Mouse (Mus musculus) cerebellum, postnatal 14 days (tissue): ENCODE results near the gene Lzts3.
A peak's percentile ranks its signal among the peaks of the same experiment; 100 is the strongest.
"Not testable (repeated sequence)": the region's sequence is repeated elsewhere in the genome, so short reads cannot be mapped to it uniquely, and the experiment has no call there.

Experiments used
- DNase-seq, 2 experiments: peaks; one replicate each; pipeline ENCODE4 v3.0.0; 2021; ENCODE audit warnings: mixed read lengths in 2 of 2

Lzts3 gene

DNA sequence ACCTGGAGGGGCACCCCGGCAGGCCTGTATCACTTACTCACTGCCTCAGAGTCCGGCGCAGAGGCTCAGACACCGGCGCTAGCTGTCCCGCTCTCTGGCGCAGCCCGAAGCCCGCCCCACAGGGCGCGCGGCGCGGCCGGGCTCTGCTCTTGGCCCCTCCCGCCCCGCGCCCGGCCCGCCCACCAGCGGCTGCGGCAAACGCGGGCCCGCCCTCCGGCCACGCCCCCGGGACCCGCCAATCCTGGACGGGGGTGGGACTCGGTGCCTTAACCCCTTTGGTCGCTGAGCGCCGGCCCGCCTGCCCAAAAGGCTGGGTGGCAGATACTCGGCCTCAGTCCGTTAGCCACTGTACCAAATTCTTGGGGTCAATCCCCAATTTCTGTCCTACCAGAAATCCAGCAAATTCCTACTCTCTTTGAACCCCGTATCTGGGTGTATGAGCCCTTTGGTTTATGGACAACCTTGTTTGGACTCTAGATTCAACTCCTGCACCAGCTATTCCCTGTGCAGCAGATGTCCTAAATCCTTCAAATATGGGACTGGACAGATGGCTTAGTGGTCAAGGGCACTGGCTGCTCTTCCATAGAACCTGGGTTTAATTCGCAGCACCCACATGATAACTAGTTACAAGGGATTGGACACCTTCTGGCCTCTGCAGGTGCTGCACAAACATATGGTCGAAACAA, at the start of gene Lzts3:
Gene Lzts3 (minus strand): TSS at position 120 of the 686 bp plus-strand sequence.
- DNase-seq: peak; percentile 97

DNA sequence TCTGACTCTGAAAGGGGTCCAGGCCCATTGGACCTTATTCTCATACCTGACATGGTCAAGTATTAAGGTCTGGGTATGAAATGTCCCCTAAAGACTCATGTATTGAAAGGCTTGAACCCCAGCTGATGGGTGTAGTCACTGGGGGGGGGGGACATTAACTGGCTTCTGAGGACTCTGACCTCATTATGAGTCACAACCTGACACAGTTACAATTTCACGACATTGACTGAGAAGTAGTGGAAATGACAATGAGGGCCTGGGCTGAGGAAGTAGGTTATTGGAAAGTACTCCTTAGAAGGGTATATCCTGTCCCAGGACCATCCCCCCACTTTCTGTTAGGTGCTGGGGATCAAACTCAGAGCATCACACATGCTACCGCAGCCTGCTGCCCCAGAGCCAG, 46.4 kb upstream of the Lzts3 start:
- DNase-seq: no peak

DNA sequence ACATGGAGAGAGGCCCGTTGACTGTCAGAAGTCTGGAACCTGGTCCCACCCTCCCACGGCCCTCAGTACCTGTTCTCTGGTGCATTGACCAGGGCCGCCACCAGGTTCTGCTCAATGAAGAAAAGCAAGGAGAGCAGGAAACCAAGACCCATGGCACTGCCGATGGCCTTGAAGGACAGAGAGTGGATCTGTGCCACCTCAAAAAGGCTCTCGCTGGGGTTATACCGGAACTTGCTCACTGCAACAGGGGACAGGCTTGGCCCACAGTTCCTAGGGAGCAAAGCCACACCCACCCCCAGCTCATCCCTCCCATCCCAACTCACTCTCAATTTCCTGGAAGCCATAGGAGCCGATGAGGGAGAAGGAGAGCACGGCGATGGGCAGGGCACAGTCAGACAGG, 42.8 kb upstream of the Lzts3 start:
- no peak for DNase-seq

DNA sequence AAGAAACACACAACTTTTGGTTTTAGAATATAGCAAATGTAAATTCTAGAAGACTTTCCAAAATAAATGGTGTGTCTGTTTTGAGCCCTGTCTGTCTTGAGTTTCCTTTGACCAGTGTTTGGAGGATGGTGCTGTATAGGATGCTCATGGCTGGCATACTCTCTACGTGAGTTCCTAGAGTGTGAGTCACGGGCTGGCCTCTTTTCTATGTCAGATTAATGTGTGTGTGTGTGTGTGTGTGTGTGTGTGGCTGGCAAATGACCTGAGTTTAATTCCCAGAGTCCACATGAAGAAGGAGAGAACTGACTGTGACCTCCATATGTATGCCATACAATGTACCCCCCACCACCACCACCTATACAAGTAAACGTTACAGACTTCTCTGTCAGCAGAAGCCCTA, 38.9 kb upstream of the Lzts3 start:
- DNase-seq: no peak

DNA sequence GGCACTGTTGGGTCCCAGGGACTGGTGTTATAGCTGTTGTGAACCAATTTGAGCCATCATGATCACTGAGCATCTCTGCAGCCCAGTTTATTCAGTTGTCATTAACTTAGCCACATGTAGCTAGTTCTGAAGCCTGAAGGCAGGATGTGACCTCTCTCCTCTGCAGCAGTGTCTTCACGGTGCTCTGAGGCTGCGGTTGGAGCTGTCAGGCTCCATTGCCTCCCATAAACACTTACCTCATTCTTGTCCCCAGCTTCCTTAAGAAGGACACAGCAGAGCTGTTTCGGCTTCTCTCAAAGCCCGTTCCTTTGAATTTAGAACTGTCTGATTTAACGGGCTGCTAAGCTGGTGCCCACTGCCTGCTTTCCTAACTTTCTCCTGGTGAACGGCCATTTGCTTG, 37.3 kb upstream of the Lzts3 start:
- no peak for DNase-seq

DNA sequence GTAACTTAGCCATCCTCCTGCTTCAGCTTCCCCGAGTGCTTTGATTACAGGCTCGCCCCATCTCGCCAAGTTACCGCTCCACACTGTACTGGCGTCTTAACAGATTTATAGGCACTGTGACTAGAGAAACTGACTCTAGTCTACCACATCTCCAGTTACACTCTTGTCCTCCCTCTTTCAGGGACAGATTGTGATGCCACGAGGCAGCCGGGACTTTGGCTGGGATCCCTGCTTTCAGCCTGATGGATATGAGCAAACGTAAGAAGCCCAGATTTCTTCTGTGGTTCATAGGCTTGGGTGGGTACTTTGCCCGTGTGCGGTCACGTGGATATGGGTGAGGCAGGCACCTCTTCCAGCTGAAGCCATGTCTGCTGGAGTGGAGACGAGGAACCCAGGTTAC, 36.6 kb upstream of the Lzts3 start:
- DNase-seq: no peak

DNA sequence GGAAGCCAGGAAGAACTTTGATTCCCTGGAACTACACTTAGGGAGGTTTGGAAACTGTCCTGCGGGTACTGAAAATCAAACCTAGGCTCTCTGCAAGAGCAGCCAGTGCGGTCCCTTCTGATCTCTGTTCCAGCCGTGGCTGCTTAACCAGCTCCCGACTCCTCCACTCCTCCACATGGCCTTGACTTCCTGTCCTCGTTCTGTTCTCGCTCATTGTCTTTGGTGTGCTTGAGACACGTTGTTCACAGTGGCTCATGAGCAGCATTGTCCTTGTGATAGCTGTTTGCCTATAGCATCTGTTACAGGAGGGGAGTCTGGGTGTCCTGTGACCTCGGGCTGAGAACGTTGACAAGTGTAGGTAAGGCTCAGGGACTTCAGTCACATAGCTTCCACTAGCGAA, 34.6 kb upstream of the Lzts3 start:
- no peak for DNase-seq

DNA sequence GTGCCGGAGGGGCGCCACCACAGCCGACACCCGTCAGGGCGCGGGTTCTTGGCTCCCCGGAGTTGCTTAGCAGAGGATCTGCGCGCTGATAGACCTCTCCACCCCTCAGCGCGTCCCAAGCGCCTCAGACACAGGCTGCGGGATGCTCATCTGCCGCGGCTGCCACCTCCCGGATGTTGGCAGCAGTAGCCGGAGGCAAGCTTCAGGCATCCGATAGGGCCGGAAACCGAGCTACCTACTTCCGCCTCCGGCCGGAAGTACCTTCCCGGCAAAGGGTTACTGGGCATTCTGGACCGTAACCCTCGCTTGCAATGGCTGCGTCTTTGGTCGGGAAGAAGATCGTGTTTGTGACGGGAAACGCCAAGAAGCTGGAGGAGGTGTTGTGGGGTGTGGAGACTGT, 25.0 kb upstream of the Lzts3 start, which contains the start of gene Itpa:
Gene Itpa (plus strand): TSS at position 52 of the 400 bp plus-strand sequence.
- peak; percentile 89 to 90 for DNase-seq

DNA sequence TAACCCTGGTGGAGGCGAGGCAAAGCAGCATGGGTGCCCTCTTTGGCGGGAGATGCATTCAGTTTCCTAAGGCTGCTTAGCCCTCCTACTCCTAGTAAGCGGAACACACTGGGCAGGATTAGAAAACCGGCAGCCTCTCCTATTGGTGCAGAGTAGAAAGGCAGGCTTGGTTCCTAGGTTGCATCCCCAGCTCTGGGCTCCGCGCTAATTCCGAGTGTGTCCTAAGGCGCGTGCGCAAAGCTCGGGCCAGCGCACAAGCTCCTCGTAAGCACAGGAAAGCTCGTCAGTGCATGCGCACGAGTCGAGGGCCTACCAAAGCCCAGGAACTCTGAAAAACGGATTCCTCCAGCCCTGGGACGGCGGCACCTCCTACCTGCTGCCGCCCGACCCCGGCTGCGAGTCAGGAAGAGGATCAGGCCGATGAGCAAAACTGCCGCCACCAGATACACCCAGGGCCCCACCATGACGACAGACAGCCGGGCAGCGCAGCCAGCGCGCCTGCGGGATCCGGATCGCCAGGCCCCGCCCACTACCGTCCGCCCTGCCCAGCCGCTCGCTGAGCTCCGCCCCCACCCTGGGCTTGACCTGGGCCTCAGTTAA, 21.6 kb upstream of the Lzts3 start, which contains the start of gene Ddrgk1:
Gene Ddrgk1 (minus strand): TSS at position 558 of the 600 bp plus-strand sequence.
- DNase-seq: peak; percentile 93 to 95

DNA sequence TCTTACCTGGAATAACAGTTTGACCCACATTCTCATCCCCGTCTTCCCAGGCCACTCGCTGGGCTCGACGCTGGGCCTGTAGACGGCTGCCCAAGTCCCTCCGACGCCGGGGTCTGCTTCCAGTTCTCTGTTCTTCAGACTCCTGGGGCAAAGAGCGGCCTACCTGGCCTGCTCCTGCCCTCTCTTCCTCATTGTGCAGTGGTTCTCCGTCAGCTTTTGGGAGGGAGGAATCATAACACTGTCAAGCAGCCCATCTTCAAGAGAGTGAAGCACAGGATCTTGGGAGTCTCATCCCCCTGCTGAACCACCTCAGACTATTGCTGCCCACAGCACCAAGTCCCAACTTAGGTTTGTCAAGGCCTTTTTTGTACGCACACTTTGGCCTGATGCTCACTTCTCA, 20.7 kb upstream of the Lzts3 start:
- DNase-seq: no peak

DNA sequence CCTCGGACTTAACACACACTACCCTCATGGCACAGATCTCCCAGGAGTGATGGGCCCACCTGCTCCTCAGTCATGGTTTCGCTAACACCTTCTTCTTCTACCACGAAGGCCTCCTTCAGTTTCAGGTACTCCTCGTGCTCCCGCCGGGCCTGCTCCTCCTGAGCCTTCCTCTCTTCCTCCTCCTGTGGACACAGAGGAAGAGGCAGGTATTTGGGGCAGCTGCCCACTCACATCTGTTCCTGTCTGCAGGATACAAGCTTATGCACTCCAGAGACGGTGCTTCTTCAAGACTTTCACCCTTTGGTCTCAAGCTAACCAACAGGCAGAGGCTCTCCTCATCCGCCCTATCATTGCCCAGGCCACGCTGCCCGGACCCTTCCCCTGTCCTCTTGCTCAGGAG, 15.9 kb upstream of the Lzts3 start:
- DNase-seq: no peak

DNA sequence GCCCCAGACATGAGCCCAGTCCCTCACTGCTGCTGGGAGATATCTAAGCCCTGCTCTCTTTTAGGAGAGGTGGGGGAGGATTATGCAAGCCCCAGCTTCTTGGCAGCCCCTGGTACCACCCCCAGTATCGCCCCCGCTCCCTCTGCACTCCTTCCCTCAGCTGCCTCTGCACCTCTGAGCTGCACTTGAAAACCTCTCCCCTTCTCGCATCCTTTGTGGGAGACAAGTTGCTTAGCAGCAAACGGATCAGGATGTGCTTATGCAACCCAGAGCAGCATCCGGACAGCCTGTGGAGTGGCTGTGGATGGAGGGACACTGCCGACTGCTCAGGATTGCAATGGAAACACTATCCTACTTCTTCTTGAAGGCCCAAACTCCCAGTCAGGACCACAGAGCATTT, 14.9 kb upstream of the Lzts3 start:
- DNase-seq: no peak

DNA sequence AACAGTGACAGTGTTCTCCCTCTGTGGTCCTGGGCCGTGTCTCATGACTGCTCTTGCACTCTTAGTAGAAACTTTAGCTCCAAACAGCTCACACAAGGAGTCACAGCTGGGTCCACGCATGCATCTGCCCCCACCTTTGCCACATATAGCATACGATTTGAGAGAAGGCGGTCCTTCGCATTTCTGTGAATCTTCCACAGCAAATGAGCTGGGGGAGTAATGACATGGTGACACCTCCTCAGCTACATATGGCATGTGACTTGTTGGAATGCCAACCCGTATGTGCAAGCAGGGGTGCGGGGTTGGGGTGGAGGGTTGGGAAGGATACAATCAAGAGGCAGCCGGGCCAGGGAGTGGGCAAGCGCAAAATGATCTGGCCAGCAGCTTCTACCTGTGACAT, 13.9 kb upstream of the Lzts3 start:
- no peak for DNase-seq

DNA sequence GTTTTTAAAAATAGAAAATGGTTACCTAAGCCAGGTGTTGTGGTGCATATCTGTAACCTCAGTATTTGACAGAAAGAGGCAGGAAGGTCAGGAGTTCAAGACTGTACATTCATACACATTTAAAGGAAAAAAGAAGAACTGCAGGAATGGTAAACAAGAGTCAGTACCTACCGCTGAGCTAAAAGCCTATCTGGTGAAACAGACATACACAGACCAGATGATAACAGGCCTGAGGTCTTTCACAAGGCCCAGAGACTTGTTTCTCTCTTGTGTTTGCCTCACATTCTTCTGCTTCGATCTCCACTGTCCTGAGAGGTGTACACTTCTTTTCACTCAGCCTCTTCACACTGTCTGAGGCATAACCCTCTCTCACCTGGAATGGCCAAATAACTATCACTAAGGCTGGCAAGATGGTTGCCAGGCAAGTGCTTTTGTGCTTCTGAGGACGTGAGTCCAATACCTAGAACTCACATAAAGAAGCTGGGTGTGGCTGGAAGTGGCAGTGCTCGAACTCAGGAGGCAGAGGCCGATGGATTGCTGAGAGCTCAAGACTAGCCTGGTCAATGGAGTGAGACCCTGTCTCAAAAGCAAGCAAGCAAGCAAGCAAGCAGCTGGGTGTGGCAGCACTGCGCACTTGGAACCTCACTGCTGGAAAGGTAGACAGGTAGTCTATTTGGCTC, 13.2 kb upstream of the Lzts3 start:
- no peak for DNase-seq

DNA sequence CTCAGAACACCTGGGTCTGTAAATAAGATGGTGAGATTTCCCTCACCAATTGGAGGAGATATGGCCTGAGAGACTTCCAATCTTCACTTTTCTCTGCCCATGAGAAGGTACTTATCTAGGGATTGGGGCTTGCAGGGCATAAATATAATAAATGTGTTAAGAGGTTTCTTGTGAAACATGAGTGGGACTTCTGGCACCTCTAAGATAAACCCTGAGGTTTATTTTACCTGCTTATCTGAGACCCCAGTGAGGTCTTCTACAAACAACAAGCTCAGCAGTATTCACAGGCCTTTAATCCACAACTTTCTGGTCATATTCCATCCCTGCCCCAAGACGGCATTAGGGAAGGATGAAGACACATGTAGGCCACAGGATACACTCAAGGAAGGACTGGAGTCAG, 11.2 kb upstream of the Lzts3 start:
- no peak for DNase-seq

DNA sequence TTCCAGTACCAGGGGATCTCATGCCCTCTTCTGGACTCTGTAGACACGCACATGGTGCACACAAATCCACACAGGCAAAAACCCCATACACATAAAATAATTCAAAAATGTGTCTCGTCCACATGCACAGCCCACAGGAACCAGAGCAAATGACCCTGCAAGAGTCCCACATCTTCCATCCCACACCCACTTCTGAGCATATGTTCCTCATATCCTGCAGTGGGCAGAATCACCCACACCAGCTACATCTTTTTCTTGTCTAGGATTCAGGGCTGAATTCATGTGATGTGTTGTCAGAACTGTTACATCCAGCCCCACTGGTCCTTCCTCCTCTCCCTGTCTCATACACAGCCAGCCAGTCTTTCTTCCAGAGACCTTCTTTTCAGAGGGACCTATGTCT, 10.7 kb upstream of the Lzts3 start:
- no peak for DNase-seq

DNA sequence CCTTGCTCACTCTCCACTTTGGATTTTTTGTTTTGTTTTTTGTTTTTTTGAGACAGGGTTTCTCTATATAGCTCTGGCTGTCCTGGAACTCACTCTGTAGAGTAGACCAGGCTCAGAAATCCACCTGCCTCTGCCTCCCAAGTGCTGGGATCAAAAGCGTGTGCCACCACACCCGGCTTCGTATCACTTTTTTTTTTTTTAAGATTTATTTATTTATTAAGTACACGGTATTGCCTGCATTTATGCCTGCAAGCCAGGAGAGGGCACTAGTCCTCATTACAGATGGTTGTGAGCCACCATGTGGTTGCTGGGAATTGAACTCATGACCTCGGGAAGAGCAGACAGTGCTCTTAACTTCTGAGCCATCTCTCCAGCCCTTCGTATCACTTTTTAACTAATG, 6.4 kb upstream of the Lzts3 start:
- DNase-seq: not testable (repeated sequence)

DNA sequence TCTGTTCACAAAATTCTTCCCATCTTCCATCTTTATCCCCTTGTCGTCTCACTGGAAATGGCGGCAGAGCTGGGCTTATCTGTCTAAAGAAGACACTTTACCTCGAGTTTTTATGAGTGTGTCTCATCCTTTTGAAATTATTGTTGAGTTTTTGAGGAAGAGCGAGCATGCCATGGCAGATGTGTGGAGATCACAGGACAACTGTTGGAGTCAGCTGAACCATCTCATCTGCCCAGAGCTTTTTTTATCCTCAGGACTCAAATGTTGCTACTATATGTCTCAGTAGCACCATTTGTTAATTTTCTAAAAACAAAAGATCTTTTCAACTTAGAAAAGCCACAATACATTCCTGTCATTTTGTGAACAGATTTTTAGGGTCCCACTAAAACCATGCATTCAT, 2.6 kb upstream of the Lzts3 start:
- no peak for DNase-seq

DNA sequence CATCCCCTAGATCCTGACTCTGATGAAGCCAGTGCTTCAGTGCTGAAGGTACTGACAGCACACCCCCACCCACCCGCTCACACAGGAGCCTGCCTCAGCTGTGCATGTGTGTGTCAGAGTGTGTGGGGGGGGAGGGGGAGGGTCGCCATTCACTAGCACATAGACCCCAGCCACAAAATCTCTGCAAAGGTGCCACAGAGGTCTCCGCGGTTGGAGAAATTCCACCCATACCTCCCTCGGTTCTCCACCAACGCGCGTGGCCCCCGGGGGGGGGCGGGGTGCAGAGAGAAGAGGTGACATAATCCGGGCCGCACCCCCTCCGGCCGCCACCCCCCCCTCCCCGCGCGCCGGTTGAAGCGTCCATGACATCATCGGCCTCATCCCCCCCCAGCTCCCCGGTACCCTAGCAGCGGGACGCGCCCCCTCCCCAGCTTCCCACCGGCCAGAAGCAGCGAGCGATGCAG, 374 bp downstream of the Lzts3 start:
- DNase-seq: no peak

DNA sequence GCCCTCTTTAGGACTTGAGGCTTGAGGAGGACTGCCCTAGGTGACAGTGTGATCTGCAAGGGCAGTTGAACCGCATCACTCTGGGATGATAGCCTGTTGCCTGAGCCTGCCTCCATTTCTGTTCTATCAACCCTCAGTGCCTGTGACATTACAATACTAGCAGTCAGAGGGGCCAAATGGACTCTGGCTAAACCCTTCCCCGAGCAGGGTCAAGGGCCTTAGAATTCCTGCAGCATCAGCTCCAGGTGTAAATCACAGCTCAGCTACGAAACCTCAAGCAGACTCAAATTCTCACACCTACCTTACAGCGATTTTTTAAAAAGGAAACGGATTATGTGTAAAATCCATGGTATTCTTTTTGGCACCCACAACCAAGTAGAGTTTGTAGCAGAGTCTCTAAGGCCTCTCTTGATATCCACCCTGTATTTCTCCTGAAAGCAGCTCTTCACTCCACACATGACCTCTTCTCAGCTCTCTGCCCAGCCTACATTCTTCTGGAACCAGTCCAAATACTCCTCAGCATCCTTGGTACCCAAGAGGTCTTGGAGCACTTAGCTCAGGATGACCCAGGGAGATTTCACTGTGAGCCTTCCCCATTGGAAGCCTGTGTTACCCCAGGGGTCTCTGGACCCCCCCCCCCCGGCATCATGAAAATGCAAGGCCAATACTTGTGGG, 1.1 kb downstream of the Lzts3 start:
- peak in 1 of 2 experiments; percentile 22 for DNase-seq

DNA sequence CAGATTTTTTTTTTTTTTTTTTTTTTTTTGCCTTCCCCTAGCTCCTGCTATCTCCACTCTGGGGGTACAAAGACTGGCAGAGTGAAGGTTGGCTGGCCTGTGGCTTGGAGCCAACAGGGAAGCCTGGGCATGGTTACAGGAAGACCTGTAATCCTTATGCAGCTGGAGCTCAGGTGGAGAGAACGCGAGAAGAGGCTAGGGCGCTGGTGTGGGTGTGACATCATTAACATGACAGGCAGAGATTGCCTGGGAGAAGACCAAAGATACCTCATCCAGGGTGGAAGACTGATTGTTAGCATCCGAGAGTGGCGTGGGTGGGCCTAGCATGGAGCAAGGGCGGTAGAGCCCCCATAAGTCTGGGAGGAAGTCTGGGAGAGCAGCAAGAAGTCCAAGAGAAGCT, 3.3 kb downstream of the Lzts3 start:
- DNase-seq: peak; percentile 18 to 26

DNA sequence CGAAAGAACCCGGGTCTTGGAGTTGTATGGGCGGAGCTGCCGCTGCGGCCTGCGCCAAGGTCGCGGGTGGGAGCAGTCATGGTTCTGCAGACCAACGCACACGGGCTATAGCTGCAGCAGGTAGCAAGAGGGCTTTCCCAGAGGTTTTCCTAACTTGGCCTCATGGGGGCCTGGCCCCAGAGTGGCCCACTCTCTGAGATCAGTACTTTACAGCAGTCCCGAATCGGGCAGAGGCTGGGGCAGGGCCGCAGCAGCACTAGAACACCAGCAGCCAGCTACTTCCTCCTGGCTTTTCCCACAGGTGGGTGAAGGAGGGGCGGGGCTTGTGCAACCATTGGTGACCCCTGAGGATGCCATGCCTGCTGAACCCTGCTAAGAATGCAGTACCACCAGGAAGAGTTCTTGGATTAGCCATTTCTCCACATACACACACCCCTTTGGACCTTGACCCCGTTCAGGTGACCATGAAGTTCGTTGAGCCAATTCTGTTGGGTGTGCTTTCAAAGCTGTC, 4.4 kb downstream of the Lzts3 start:
- DNase-seq: peak; percentile 15 to 22

DNA sequence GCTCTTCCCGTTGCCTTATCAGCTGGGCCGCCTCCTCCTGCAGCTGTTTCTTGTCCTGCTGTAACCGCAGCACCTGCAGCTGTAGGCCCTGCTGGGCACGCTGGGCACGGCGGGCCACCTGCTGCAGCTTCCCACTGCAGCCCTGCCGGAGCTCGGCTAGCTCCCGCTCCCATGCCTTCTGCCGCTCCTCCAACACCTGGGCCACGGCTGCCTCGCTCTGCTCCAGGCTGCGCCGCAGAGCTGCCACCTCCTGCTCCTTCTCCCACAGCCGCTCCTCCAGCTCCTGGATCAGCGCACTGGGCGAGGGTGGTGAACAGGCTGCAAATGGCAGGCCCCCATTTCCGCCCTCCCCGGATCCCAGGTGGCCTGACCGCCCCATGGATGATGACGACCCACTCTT, 6.8 kb downstream of the Lzts3 start:
- peak in 1 of 2 experiments; percentile 43 for DNase-seq
